Mouse (Mus musculus) heart, embryonic 16.5 days (tissue): ENCODE results near the gene Rpn1. TPM values are rescaled to one million over a fixed set of nuclear protein-coding genes. Genes with fewer than 3 reads are reported as not detected.

Experiments used
- ATAC-seq: fragments of 200-750 bp; cut with Nextera tagmentation; replicated peaks from 2 replicates; pipeline ENCODE4 v1.8.0; 2017; ENCODE audit warnings: moderate number of reproducible peaks; ENCODE audit not compliant: insufficient read depth, low FRiP score; ENCODE audit errors: extremely low read depth
- H3K27ac ChIP-seq: fragments of 300-500 bp; sonication (generic); 2 replicates; pipeline ENCODE4 v1.5.1; 2014; ENCODE audit warnings: mild to moderate bottlenecking, low read length, control low read depth, moderate library complexity
- H3K27me3 ChIP-seq: fragments of 300-500 bp; sonication (generic); 2 replicates; pipeline ENCODE4 v1.6.1; 2014; ENCODE audit warnings: low read length, mixed read lengths; ENCODE audit not compliant: control insufficient read depth, insufficient read depth
- H3K36me3 ChIP-seq: fragments of 300-500 bp; sonication (generic); 2 replicates; pipeline ENCODE4 v1.6.1; 2014; ENCODE audit not compliant: control insufficient read depth, insufficient read depth
- H3K4me1 ChIP-seq: fragments of 300-500 bp; sonication (generic); 2 replicates; pipeline ENCODE4 v1.6.1; 2014; ENCODE audit warnings: low read length, mixed read lengths; ENCODE audit not compliant: control insufficient read depth, insufficient read depth
- H3K4me2 ChIP-seq: fragments of 300-500 bp; sonication (generic); 2 replicates; pipeline ENCODE4 v1.6.1; 2014; ENCODE audit warnings: low read depth, mild to moderate bottlenecking, control low read depth, low read length
- H3K4me3 ChIP-seq: fragments of 300-500 bp; sonication (generic); 2 replicates; pipeline ENCODE4 v1.5.1; 2014; ENCODE audit warnings: mild to moderate bottlenecking, control low read depth, low read length
- H3K9ac ChIP-seq: fragments of 300-500 bp; sonication (generic); 2 replicates; pipeline ENCODE4 v1.6.1; 2014; ENCODE audit warnings: low read length, control low read depth
- H3K9me3 ChIP-seq: fragments of 300-500 bp; sonication (generic); replicated peaks from 2 replicates; pipeline ENCODE4 v1.6.1; 2016; ENCODE audit warnings: low read length; ENCODE audit not compliant: control insufficient read depth
- WGBS: fragments of 180-500 bp; shearing (Covaris S2); extraction: QIAGEN DNeasy Blood & Tissue Kit; methylation state at CpG from one replicate; pipeline ENCODE4 v1.1.7; 2014; 5-methylcytosine and 5-hydroxymethylcytosine counted together
- polyA plus RNA-seq: library from polyadenylated mRNA; unstranded; fragments of >200 nt; fragmentation: Nextera tagmentation; extraction: Ambion mirVana; gene quantifications from 2 replicates; pipeline ENCODE4 v1.2.1, GENCODE M21; 2015

Rpn1 gene
- polyA plus RNA-seq, 1 experiment from 2014 or later = 182 TPM

DNA sequence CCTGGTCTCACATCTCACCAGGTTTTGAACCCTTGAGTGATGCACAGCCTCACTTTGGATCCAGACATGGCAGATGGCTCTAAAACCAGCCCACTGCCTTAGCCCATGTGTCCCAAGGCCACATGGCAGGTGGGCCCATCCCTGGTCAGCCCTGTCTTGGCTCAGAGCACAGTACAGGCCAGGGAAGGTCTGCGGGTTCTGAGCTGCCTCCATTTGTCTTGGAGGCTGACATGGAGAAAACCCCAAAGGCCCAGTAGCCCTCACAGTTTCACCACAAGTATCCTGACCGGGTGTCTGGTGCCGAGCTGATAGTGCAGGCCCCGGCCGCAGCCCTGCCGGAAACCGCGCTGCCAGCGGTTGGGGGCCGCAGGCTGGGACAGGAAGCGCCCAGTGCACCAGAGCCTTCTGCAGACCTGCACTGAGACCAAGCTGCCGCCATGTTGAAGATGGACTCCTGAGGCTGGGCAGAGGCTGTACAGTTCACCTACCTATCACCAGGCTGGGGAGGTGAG, 22.4 kb downstream of the Rpn1 start:
- WGBS = 93% methylated on average over 12 of the region's 12 CpGs
- H3K4me3 ChIP-seq = no peak overlapping the region
- peaks cover 7% of the 10 kb centered on the region; the same call in 1 of the 2 replicates for H3K4me1 ChIP-seq
- peak overlapping the region; percentile 72 for H3K9ac ChIP-seq
- no peak for ATAC-seq
- H3K9me3 ChIP-seq = no peaks in the 10 kb centered on the region
- peaks cover 28% of the 10 kb centered on the region for H3K36me3 ChIP-seq
- no peaks in the 10 kb centered on the region; the same call in 1 of the 2 replicates for H3K27me3 ChIP-seq
- peak overlapping the region; percentile 65 for H3K4me2 ChIP-seq
- H3K27ac ChIP-seq = 0 out of 2 replicates have a peak overlapping the region, but pooled peaks have one; percentile 19

- Histone ChIP-seq H3K4me1 (peaks cover 7% of the 10 kb centered on the region; the same call in 1 of the 2 replicates), H3K9me3 (no peaks in the 10 kb centered on the region), H3K4me2 (no peak overlapping the region), H3K36me3 (peaks cover 16% of the 10 kb centered on the region), H3K9ac (no peak overlapping the region), H3K4me3 (no peak overlapping the region), H3K27me3 (no peaks in the 10 kb centered on the region; the same call in 1 of the 2 replicates), H3K27ac (no peak overlapping the region)
- 76% methylated on average over 10 of the region's 10 CpGs for WGBS
- ATAC-seq = no peak
These were observed 23.6 kb downstream of the Rpn1 start for GRCm38 (mm10) chr6:88107661-88108535.

DNA sequence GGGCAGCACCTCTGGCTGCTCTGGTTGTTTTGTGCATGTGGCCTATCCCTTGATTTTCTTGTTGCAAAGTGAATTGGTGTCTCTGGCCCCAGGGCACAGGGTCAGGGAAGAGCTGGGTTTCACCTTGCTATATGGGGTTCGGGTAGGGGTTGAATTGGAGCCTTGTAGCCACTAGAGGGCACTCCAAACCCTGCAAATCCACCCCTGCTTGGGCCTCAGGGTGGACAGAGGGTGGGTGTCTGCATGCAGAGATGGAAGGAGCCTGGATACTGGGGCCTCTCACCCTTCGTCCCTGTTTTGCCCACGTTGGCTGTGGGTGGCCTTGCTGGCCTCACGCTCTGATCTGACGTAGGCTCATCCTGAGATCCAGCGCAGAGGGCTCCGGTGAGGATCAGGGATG, 28.9 kb downstream of the Rpn1 start:
- H3K36me3 ChIP-seq = no peaks in the 10 kb centered on the region
- ATAC-seq = no peak
- no peak overlapping the region for H3K4me2 ChIP-seq
- H3K9ac ChIP-seq = peak overlapping the region; percentile 31; the same call in 1 of the 2 replicates
- H3K27ac ChIP-seq = no peak overlapping the region
- H3K27me3 ChIP-seq = no peaks in the 10 kb centered on the region; the same call in 1 of the 2 replicates
- H3K4me1 ChIP-seq = peaks cover 10% of the 10 kb centered on the region; the same call in 1 of the 2 replicates
- no peak overlapping the region for H3K4me3 ChIP-seq
- no peaks in the 10 kb centered on the region for H3K9me3 ChIP-seq
- WGBS = 36% methylated on average over 7 of the region's 7 CpGs

DNA sequence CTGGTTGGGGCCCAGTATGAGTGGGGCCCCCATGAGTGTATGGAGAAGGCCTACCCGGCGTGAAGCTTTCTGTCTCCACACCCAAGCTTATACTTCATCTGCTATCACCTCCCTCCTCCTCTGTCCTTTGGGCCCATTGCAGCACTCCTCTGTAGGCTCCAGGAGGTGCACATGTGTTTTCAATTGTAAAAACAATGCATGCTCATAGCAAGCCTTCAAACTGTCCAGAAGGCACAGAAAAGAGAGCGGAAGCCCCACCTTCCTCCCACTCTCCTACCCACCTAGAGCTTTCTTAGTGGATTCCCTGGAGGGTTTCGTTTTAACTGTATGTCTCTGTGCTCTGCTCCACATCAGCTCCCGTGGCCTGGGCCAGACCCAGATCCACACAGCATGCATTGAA, 30.1 kb downstream of the Rpn1 start:
- no peaks in the 10 kb centered on the region; the same call in 1 of the 2 replicates for H3K27me3 ChIP-seq
- no peak overlapping the region for H3K4me2 ChIP-seq
- 80% methylated on average over 5 of the region's 5 CpGs for WGBS
- no peaks in the 10 kb centered on the region for H3K9me3 ChIP-seq
- H3K27ac ChIP-seq = no peak overlapping the region
- no peaks in the 10 kb centered on the region for H3K36me3 ChIP-seq
- no peak overlapping the region for H3K9ac ChIP-seq
- no peak for ATAC-seq
- H3K4me3 ChIP-seq = no peak overlapping the region
- peaks cover 10% of the 10 kb centered on the region; the same call in 1 of the 2 replicates for H3K4me1 ChIP-seq

DNA sequence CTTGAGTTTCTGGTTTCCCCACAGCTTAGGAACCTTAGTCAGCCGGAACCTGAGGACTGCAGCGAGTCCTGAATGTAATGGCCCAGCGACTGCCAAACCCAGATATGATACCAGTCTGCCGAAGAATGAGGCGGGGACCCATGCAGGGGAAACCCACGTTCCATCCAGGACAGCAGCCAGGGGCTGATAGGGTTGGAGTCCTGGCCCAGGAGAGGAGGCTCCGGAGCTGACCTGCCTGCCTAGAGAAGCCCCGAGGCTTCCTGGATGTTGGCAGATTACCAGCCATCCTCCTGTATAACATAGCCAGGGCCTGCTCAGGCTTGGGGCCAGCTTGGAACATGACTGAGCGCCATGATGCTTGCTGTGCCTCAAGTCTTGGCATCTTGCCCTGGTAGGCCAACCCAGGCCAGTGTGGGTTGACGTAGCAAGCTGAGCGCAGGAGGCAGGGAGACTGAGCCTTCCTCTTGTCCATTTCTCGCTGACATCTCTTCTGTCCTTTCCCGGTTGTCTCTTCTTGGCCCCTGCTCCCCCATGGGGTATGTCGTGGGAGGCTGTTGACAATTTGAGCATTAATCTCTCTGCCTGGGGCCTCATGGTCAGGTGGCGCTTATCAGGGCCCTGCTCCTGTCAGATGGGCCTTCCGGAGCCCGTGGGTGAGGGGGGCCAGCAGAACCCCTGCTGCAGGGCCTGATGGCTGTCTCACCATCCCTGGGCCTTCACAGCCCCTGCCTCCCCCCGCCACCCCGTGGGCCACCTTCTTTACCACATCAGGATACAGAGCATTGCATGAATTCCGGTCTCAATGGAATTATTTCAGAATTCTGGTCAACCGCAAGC, 32.3 kb downstream of the Rpn1 start:
- Histone ChIP-seq H3K4me1 (peaks cover 10% of the 10 kb centered on the region; the same call in 1 of the 2 replicates), H3K27me3 (no peaks in the 10 kb centered on the region), H3K4me3 (no peak overlapping the region), H3K9ac (no peak overlapping the region), H3K27ac (no peak overlapping the region), H3K36me3 (no peaks in the 10 kb centered on the region), H3K9me3 (no peaks in the 10 kb centered on the region), H3K4me2 (no peak overlapping the region)
- WGBS = 50% methylated on average over 21 of the region's 21 CpGs
- ATAC-seq = peak; percentile 39

DNA sequence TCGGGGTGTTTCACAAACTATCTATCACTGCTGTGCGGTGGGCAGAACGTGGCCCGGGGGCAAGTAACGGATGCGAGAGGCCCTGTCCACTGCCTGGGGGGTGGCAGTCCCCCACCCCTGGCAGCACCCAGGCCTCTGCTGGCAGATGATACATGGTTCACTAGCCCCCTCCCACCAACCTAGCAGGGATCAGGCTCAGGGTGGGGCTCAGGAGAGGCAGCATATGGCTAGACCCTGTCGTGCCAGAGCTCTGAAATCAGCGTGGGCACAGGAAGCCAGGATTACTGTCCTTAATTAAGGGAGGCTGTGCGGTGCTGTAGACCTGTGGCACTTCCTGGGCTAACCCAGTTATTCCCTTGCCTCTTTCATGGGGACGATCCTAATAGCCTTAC, 32.9 kb downstream of the Rpn1 start:
- no peak overlapping the region for H3K9ac ChIP-seq
- H3K4me1 ChIP-seq = peaks cover 10% of the 10 kb centered on the region; the same call in 1 of the 2 replicates
- H3K9me3 ChIP-seq = no peaks in the 10 kb centered on the region
- no peaks in the 10 kb centered on the region for H3K36me3 ChIP-seq
- H3K4me2 ChIP-seq = no peak overlapping the region
- no peaks in the 10 kb centered on the region for H3K27me3 ChIP-seq
- no peak for ATAC-seq
- H3K27ac ChIP-seq = no peak overlapping the region
- WGBS = 87% methylated on average over 10 of the region's 10 CpGs
- no peak overlapping the region for H3K4me3 ChIP-seq

DNA sequence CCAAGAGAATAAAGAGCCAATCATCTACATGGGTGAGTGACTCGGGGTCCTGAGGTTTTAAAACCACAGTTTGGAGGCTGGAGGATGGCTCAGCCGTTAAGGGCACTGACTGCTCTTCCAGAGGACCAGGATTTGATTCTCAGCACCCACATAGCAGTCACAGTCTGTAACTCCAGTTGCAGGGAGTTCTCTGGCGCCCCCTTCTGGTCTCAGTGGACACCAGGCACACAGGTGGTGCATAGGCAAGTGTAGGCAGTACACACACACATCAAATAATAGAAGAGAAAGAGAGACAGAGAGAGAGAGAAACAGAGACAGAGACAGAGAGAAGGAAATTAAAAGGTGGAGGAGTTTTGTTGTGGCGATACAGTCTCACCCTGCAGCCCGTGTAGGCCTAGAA, 35.0 kb downstream of the Rpn1 start:
- no peak overlapping the region for H3K27ac ChIP-seq
- no peaks in the 10 kb centered on the region; the same call in 1 of the 2 replicates for H3K27me3 ChIP-seq
- peaks cover 11% of the 10 kb centered on the region; the same call in 1 of the 2 replicates for H3K4me1 ChIP-seq
- WGBS = 71% methylated on average over 5 of the region's 5 CpGs
- H3K4me2 ChIP-seq = no peak overlapping the region
- no peak overlapping the region for H3K4me3 ChIP-seq
- H3K9ac ChIP-seq = no peak overlapping the region
- H3K9me3 ChIP-seq = no peaks in the 10 kb centered on the region
- no peaks in the 10 kb centered on the region for H3K36me3 ChIP-seq
- ATAC-seq = no peak

DNA sequence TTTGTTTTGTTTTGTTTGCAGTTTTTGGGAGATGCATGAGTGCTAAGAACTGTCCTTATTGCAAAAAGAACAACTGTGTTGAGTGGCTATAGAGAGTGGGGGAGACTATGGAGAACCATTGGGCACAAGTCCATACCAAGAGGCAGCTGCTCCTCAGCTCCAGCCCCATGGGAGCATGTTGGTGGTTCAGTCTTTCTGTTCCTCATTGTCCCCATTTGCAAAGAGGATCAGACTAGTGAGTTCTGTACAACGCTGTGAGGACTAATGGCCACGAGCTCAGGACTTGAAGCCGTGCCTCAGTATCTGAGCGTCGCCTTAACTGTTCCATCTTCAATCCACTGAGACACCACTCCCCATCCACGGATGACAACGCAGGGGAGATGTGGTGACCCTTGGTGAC, 36.5 kb downstream of the Rpn1 start:
- Histone ChIP-seq H3K36me3 (no peaks in the 10 kb centered on the region), H3K9ac (no peak overlapping the region), H3K9me3 (no peaks in the 10 kb centered on the region), H3K27me3 (peaks cover 4% of the 10 kb centered on the region), H3K4me2 (no peak overlapping the region), H3K4me1 (peaks cover 11% of the 10 kb centered on the region; the same call in 1 of the 2 replicates), H3K4me3 (no peak overlapping the region), H3K27ac (no peak overlapping the region)
- 84% methylated on average over 7 of the region's 7 CpGs for WGBS
- no peak for ATAC-seq
